Mouse (Mus musculus): ENCODE results near the gene Col23a1.
"Not testable (repeated sequence)": the region's sequence is repeated elsewhere in the genome, so short reads cannot be mapped to it uniquely, and the experiment has no call there.

The Col23a1 gene

DNA sequence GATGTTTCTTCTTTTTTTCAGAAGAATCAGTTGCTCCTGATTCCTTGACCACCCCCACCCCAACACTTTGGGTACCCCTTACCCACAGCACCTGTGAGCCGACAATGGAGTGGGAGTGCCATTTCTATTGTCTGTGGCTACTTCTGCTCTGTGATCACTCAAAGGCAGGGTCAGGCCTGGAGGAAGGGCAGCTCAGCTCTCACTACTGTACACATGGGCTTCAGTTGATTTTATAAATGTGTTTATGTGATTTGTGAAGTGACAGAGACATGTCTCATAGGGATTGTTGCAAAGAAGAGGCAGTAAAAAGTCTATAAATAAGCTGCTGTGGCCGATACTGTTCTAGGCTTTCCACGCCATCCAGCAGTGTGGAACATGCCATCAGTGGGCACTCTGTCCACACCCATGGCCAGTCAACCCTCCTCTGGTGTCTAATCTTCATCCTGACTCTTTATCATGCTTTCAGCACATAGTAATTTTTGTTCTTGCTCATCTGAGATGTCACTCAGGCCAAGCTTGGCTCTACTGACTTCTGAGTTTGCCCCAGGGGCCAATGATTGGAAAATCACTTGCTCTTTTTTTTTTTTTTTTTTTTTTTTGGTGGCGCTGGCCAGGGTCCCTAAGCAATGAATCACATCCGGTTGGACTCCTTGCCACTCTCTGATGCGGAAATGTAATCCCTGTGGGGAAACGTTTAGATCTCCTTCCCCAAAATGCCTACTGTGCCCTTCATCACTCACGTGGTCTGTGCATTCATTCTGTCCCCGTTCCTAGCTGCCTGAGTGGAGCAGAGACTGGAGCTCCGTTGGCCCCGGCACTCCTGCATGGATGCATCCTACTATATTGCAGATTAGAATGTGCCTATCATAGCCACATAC lies 40.4 kb downstream of the Col23a1 start:
- DNase-seq = no peak

DNA sequence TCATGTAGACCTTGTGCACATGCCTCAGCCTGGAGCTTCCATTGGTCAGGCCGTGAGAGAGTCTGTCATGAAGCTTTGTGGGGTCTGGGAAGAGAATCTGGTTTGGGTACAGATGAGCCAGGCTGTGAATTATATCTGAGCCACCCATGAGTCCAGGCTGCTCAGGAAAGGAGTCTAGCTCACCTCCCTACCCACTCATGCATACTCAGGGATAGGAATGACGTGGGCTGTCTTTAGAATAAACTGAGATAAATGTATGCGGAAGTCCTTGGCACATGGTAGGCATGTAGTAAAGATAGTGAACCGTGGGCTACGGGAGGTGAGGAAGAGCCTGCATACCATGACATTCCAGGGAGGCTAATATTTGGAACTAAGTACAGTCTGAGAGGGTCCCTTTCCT lies 44.3 kb downstream of the Col23a1 start:
- no peak for DNase-seq

DNA sequence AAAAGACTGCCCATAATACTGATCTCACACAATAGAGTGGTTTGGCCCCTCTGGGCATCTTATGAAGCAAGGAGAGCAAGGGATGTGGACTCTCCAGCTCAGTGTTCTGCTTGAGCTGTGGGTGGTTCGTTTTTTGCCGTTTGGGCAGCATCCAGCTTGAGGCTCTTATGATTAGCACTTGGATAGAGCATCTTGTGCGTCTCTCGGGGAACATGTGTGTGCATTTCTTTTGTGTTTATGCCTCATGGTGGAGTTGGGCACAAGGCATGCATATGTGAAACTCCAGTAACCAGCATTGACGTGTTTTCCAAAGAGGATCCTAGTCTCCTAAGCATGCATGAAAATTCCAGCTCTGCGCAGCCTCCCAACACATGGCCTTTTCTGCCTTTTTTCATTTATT lies 47.9 kb downstream of the Col23a1 start:
- DNase-seq = no peak

DNA sequence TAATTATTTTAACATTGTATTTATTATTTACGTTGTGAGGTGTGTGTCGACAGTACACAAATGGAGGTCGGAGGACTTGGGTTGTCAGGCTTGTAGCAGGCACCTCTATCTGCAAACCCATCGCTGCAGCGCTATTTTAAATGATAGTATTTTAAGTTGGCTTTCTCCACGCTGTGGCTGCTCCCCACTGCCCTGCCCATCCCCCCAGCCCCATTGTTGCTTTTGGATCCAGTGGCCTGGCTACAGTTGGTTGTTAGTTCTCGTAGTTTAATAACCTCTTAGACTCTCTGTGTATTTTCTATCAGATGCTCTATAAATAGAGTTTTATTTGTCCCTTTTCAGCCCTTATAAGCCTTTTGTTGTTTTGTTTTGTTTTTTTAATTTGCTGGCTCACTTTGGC lies 48.7 kb downstream of the Col23a1 start:
- no peak for DNase-seq

DNA sequence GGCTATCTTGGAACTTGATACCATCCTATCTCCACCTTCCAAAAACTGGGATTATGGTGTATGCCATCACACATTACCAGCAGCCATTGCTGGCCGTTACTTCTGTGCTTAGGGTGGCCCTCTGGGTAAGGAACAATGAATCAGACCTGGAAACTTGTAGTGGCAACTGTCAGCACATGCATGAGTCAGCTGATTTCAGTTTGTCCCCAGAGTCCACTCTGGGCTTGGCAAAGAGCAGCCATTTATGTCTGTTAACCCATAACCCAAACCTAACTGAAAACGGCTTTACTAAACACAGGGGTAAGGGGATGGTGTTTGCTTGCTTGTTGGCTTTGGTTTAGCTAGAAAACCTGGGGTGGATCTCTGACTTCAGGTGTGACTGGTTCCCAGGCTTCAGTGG lies 51.4 kb downstream of the Col23a1 start:
- DNase-seq = no peak

DNA sequence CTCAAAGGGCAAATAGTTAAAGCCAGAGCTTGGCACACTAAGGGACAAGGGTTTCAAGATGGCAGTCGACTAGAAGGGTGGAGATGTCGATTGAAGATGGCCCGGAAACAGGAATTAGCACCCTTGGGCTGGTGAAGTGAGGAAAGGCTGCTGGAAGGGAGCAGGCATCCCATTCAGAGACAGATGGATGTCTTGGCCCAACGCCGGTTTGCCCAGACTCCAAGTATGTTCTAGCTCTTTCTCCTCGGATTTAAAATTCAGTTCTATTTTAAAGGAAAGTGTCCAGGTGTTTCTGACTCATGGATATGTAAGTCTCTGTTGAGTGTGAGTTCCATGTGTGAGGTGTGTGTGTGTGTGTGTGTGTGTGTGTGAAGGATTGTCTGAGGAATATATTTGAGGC lies 53.1 kb downstream of the Col23a1 start:
- no peak for DNase-seq

DNA sequence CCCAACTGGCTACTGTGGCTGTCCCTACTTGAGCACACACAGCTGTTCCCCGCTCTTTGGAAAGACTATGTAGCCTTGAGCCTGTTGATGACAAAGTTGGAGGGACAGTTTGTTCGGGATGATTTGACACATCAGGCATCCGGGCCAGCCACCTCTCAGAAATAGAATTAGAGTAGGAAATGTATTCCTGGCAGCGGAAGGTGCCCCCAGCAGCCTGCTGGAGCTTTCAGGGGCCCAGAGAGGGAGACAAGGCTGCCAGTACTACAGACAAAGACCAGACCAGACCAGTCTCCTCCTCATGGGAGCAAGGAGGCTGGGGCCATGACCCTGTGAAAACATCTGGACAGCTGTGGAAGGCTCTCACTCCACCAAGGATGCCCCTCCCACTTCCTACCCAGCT lies 53.6 kb downstream of the Col23a1 start:
- DNase-seq = peak; percentile 20

DNA sequence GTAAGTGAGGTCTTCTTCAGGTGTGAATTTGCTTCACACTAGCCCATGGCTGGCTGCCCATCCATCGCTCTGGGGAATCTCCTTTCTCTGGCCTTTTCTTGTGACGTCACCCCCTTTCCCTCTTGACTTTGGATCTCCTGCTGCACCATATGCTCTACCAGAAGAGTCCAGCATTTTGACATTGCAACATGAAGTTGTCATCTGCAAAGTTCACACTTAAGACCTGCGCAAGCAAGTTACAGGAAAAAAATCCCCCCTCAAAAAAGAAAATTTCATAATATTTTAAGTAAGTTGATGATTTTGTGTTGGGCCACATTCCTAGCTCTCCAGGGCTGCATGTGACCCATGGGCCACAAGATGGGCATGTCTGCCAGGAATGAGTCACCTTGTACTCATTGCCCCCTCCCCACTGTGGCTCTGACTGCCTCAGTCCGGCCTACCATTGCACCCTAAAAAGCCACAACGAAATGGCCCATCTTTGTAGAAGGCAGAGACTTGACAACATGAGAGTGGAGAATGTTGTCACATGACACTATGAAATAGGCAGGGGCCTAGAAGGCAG lies 54.1 kb downstream of the Col23a1 start:
- DNase-seq = no peak

DNA sequence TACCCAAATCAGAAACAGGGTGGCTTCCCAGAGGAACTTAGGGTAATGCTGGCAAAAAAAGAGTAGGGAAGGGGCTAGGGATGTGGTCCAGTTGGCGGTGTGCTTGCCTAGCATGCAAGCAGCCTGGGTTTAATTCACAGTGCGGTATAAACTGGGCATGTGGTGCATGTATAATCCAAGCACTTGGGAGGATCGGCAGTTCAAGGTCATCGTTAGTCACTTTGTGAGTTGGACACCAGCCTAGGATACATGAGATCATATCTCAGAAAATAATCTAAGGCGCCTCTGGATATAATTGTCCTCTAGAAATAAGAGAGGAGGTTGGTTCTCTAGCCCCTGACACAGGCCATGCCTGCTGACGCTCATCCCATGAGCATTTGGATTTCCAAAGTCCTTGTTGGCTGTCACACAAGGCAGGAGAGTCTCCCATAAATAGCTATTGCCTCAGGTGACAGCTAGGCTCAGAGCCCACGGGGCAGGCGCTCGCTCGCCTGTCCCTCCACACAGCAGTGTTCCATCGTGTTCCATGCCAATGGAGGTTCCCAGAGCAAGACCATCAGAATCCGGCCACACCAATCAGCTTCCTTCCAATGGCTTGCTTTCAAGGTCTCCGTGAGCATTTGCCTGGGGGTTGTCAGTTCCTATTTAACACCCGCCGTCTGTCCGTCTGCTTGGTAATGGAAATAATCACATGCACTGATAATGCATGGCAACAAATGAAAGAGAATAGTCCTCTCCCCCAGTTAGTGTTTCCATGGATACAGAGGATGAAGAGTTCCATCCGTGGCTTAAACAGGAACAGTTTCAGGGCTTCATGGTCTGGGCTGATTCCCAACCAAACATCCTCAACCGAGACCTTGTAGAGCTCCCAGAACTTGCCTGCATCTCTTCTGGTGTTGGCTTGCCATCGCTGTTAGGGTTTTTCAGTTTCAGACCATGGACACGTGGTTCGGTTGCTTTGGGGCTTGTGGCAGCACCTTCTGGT lies 56.1 kb downstream of the Col23a1 start:
- DNase-seq = no peak

DNA sequence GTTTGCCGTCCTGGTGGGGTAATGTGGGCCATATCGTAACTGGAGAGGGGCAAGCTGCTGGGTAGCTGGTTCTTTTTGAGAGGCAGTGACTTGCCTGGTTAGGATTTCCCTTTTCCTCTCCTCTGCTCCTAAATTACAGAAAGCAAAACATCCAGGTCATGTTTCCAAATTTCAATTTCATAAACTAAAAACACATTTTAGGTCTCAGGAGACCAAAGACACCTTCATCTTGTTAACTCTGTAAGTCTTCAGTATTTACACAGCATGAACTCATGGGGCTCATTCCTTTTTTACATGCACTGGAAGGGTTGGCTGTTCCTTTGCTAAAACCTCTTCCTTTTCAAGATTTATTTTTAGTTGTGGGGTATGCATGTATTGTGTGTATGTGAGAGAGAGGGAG lies 58.0 kb downstream of the Col23a1 start:
- peak; percentile 27 for DNase-seq

DNA sequence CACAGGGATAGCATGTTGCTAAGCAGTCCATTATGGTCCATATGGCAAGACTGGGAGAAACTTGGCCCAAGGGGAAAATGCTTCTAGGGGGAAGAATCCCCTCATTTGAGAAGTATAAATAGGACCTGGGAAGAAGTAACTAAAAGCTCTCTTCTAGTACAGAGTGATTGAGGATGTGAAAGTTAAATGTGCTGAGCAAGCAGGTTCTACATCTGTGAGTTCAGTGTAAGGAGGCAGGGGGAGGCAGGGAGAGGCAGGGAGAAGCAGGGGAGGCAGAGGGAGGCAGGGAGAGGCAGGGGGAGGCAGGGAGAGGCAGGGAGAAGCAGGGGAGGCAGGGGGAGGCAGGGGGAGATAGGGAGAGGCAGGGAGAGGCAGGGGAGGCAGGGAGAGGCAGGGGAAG lies 59.9 kb downstream of the Col23a1 start:
- no peak for DNase-seq

DNA sequence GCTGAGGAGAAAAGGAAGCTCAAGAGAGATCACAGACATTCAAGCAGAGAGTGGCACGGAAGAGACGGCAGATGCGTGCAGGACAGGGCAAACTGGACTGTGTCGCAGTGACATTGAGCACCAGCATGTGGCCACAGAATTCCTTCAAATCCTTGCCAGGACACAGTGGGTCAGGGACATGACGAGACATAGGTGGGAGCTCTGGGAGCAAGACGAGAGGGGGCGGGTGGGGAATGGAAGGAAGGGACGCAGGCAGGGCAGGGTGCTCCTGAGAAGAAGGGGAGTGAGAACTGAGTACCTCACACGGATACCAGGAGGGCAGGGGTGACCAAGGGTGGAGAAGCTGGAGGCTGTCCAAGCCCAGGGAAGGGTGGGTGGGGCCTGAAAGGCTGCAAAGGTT lies 61.4 kb downstream of the Col23a1 start:
- no peak for DNase-seq

DNA sequence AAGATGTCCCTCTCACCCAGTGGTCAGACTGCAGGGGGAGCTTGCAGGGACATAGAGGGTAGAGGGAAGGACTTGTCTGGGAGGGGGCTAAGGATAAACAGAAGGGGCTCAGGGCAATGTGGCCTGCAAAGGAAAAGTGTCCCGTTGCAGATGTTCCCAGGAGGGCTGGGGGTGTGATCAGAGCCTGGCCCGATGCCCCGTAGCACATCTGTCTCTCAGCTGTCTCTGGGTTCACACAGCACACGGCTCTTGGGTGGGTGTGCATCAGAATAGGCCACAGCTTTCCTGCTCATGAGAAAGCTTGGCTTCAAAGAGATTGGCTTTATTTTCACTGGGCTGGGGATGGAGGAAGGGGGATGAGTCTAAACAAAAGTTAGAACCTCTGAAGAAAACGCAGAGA lies 62.1 kb downstream of the Col23a1 start:
- DNase-seq = no peak

DNA sequence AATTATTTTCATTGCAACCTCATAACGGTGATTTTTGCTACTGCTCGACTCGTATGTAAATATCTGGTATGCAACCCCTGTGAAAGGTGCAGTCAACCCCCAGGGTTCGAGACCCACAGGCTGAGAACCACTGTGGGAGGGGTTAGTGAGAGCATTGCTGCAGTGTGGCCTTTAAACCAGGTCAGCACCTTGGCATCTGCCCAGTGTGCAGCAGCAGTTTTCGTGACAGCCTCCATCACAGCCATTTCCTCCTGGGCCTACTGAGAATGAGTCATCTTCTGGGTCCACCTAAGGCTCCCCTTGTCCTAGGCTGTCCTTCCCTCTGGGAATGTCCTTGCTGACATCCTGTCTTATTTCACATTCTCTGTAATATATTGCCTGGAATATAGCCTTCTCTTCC lies 64.0 kb downstream of the Col23a1 start:
- no peak for DNase-seq

DNA sequence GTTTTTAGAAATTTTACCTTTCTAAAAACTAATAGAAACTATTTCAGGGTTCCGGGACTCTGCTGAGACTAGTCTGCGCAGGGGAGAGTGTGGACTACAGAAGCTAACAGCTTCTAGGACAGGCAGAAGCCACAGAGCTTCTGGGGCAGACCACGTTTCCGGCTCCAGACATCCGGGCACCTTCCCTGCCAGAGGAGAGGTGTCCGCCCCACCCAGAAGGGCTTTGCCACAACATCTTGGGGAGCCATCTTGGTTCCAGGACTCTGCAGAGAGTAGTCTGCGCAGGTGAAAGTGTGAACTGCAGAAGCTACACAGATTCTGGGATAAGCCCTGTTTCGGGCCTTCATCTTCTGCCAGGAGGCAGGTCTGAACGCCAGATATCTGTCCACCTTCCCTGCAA lies 69.3 kb downstream of the Col23a1 start:
- DNase-seq = not testable (repeated sequence)

DNA sequence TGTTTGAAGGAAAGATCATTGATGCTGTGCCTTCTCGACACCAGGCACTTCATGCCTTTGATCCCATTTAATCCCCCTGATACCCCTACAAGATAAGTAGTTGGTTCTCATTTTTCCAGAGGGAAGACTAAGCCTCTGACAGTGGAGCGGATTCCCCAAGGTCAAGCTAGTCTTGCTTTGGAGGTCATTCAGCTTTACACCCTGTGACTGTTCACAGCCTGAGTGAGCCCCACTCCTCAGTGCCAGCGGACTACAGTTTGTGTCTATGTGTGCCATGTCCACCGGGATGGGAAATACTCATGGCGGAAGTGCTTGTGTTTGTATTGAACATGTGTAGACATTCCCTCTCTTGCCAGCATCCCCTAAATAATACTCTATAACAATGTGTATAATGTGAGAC lies 74.6 kb downstream of the Col23a1 start:
- no peak for DNase-seq

DNA sequence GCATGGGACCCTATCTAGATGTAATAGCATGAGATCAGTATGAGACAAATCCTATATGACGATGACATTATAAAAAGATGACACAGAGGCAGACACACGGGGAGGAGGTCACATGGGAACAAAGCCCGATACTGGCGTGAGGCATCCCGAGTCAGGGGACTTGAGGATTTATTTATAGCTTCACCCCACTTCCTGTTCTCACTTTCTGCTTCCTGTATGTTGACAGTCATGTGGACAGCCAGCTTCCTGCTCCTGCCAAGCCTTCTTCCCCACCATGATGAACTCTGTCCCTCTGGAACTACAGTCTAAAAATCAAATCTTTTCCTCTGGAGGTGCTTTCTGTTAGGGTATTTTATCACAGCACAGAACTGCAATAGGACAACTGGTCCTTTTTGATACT lies 77.6 kb downstream of the Col23a1 start:
- no peak for DNase-seq

DNA sequence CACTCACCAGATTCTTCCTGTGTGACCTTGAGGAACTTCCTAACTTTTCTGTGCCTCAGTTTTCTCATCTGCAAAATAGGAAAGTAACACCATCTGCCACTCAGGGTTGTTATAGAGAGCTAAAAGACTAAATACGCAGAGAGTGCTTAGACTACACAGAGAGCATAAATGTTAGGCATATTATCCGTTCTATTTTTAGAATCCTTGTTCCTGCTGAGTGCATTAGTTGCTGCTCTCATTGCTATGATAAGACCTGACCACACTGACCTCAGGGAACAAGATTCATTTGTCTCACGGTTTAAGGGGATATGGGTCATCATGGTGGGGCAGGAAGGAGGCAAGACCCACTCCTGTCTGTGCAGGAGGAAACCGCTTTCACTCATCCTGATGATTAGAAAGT lies 80.6 kb downstream of the Col23a1 start:
- DNase-seq = no peak

DNA sequence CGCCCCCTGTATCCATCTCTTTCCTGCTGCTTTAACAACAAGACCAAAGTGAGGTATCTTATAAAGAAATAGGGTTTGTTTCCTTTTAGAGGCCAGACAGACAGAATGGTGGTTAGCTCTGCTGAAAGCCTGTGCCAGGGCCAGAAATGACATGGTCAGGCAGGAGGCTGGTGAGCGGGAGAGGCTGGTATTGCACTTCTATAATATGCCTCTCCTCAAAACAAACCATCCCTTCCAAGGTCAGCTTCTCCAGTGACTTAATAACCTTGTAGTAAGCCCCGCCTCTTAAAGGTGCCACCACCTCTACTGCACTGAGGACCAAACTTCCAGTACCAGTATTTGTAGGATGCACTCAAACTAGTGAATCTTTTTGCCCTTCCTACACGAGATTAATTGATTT lies 81.6 kb downstream of the Col23a1 start:
- DNase-seq = no peak

DNA sequence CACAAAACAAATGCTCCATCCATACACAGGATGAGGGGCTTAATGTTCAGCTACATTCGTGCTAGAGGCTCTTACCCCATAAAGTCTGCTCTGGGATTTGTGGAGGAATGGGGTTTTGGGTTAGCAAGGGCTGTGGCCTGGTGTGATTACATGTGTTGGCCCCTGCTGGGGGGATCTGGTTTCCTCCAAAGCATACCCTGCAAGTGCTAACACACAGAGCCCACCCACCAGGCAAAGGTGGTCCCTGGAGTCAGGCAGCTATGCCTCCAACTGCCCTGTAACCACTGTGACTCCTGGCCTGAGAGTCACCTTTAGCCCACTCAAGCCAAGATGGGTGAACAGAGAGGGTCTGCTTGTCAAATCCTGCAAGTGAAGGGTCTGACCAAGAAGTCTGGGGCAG lies 82.2 kb downstream of the Col23a1 start:
- no peak for DNase-seq

DNA sequence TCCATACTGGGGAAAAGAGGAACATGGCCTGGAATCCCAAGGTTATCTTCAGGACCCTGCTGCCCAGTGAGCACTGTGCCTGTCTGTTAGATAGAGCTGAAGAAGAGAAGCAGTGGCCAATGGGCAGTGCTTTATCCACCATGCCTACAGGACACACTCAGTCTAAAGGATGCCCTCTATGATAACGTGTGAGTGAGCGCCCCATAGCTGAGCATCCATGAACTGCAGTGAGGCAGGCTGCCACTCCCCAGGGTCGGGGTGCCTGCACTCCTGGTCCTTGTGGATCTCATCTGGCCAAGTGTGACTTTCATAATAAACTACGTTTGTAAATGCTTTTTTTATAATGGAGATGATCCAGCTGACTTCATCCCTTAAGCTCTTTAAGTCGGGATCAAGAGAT lies 87.5 kb downstream of the Col23a1 start:
- no peak for DNase-seq

DNA sequence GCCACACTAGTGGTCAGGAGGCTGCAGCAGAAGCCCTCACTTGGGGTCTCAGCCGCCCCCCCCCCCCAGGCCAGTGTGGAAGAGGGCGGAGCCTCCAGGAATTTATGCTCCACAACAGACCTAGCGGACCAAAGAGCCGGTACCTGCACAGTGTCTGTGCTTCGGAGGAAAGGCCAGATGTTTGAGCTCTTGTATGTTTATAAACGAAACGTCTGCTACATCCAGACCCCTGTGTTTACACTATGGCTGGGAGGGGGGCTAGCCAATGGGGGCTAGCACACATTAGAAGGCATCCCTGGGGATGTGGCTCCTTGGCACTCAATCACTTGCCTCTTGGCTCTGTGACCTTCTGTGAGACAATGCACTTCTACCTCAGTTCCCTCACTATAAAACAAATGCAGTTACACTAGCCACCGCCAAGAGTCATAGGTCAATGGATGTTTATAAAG lies 99.2 kb downstream of the Col23a1 start:
- DNase-seq = peak; percentile 63

DNA sequence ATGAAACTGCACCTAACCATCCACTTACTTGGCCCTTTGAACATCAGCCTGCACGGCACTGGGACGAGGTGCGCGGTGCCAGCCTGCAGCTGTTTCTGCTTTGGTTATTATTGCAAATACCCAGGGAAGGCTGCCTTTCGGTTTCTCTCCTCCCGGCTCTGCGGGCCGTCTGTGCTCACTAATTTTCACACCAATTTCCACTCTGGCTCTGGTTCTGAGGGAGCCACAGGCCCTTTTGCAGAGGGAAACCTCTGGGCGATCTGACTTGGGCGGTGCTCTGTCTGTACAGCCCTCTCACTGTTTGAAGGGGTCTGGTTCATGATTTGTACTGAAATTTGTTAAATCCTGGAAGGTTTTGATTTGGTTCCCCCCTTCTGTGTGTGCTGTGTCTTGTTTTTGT lies 100.0 kb downstream of the Col23a1 start:
- DNase-seq = peak; percentile 33

DNA sequence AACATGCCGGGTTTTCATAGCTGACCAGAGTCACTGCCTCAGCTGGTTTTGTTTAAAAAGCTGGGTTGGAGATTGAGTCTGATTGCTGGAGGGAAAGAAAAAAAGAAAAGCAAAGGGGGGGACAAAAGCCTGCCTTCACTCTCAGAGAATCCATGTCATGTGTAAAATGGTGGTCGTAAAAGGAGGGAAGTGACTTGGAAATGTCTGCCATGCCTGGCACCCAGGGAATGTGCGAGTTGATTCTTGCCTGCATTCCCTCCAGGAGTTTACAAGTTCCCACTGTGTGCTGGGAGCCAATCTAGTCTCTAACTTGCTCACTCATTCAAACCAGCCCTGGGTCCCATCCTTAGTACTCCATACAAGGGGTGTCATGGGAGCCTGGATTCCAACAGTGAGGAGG lies 100.8 kb downstream of the Col23a1 start:
- DNase-seq = peak; percentile 39
